Mouse (Mus musculus): ENCODE data around the gene Selplg.
A peak's percentile ranks its signal among the peaks of the same experiment; 100 is the strongest.
"Not testable (repeated sequence)": the region's sequence is repeated elsewhere in the genome, so short reads cannot be mapped to it uniquely, and the experiment has no call there.

- TF ChIP-seq CTCF (IDR thresholded peaks at IDR 0.05; ENCODE audit: low read depth) = peak; percentile 62
- not testable (repeated sequence) for TF ChIP-seq EP300 (IDR thresholded peaks at IDR 0.05; ENCODE audit: low read depth)
These were observed 20.5 kb downstream of the Selplg start for GRCm38 (mm10) chr5:113811824-113812420.

Measured in liver, postnatal 0 days (tissue).